Mouse (Mus musculus) thymus, adult 2 months (tissue): ENCODE measurements around the gene Nifk. TPM values are rescaled to one million over a fixed set of nuclear protein-coding genes. Genes with fewer than 3 reads are reported as not detected.

Experiments
- DNase-seq: peaks from one replicate; pipeline ENCODE4 v3.0.0; 2021
- H3K27ac ChIP-seq: fragments of 200-500 bp; 2 replicates; pipeline ENCODE4 v1.5.1; 2012; ENCODE audit warnings: low read length, control low read depth; ENCODE audit not compliant: control insufficient read depth, insufficient read depth
- H3K27me3 ChIP-seq: fragments of 200-500 bp; 2 replicates; pipeline ENCODE4 v1.6.1; 2012; ENCODE audit warnings: mild to moderate bottlenecking, low read length, moderate library complexity, mixed read lengths; ENCODE audit not compliant: control insufficient read depth, insufficient read depth
- H3K36me3 ChIP-seq: fragments of 200-500 bp; 2 replicates; pipeline ENCODE4 v1.6.1; 2012; ENCODE audit warnings: mild to moderate bottlenecking, low read length, moderate library complexity; ENCODE audit not compliant: control insufficient read depth, insufficient read depth
- H3K4me1 ChIP-seq: fragments of 200-500 bp; replicated peaks from 2 replicates; pipeline ENCODE4 v1.6.1; 2012; ENCODE audit warnings: low read length; ENCODE audit not compliant: control insufficient read depth, insufficient read depth
- H3K4me3 ChIP-seq: fragments of 200-500 bp; 2 replicates; pipeline ENCODE4 v1.5.1; 2012; ENCODE audit warnings: mild to moderate bottlenecking, low read length, control low read depth, moderate library complexity; ENCODE audit not compliant: control insufficient read depth, insufficient read depth
- CTCF ChIP-seq: fragments of 200-500 bp; IDR thresholded peaks from 2 replicates; pipeline ENCODE4 v1.5.1; 2012; ENCODE audit warnings: mild to moderate bottlenecking, control low read depth, low read length, moderate library complexity, borderline replicate concordance; ENCODE audit not compliant: control insufficient read depth, poor library complexity, insufficient read depth; ENCODE audit errors: extremely low read depth
- POLR2A ChIP-seq: fragments of 200-500 bp; IDR thresholded peaks from 2 replicates; pipeline ENCODE4 v1.6.1; 2012; ENCODE audit warnings: mild to moderate bottlenecking, low read length, control low read depth, moderate library complexity; ENCODE audit not compliant: control insufficient read depth, poor library complexity, insufficient read depth; ENCODE audit errors: extremely low read depth
- WGBS: fragments of 180-500 bp; shearing (Covaris S2); methylation state at CpG from one replicate; pipeline ENCODE4 v1.1.7; 2018; 5-methylcytosine and 5-hydroxymethylcytosine counted together
- polyA plus RNA-seq: library from polyadenylated mRNA; depleted of rRNA; stranded (reverse); fragments of >200 nt; gene quantifications from 2 replicates; pipeline ENCODE4 v1.2.3, GENCODE M21; 2012; rRNA removed

The Nifk gene
- polyA plus RNA-seq, 1 experiment = 11.3 TPM

- 88% methylated on average over 8 of the region's 8 CpGs for WGBS
- TF ChIP-seq CTCF (no peak), POLR2A (no peak)
- no peak overlapping the region for H3K4me3 ChIP-seq
- no peaks in the 10 kb centered on the region for H3K27me3 ChIP-seq
- H3K4me1 ChIP-seq = no peaks in the 10 kb centered on the region
- no peaks in the 10 kb centered on the region for H3K36me3 ChIP-seq
- H3K27ac ChIP-seq = no peak overlapping the region
- no peak for DNase-seq
Measured at GRCm38 (mm10) chr1:118380105-118380786, 58.6 kb downstream of the Nifk start.

Other genes with a start within 250 kb of the Nifk start
- not detected in 2 replicates for gene Gm29106, start 145.3 kb upstream of the Nifk start, polyA plus RNA-seq
- gene Tsn, start 10.1 kb upstream of the Nifk start, polyA plus RNA-seq = 62.6 and 81.5 TPM in 2 replicates
- 38.4 and 39.6 TPM in 2 replicates for gene Clasp1, start 67.2 kb downstream of the Nifk start, polyA plus RNA-seq